Mouse (Mus musculus) adipocyte (in vitro differentiated cells): ENCODE data around the gene Vsig10.
"Not testable (repeated sequence)": the region's sequence is repeated elsewhere in the genome, so short reads cannot be mapped to it uniquely, and the experiment has no call there.

Source experiments
- DNase-seq: peaks from one replicate; pipeline ENCODE4 v3.0.0-alpha.2; 2016; ENCODE audit warnings: low spot score

The Vsig10 gene

GRCm38 (mm10) chr5:117303691-117304579 lies 14.9 kb upstream of the Vsig10 start:
- DNase-seq, result no peak

GRCm38 (mm10) chr5:117304947-117305346 lies 13.9 kb upstream of the Vsig10 start:
- DNase-seq, result peak; percentile 87

- DNase-seq, result no peak
Measured at GRCm38 (mm10) chr5:117305754-117306153, 13.1 kb upstream of the Vsig10 start.

GRCm38 (mm10) chr5:117306826-117307225 lies 12.1 kb upstream of the Vsig10 start:
- no peak for DNase-seq

GRCm38 (mm10) chr5:117307699-117308098 lies 11.2 kb upstream of the Vsig10 start:
- DNase-seq, result peak; percentile 52

- no peak for DNase-seq
Measured at GRCm38 (mm10) chr5:117313420-117313819, 5.5 kb upstream of the Vsig10 start.

GRCm38 (mm10) chr5:117313909-117314308 lies 5.0 kb upstream of the Vsig10 start:
- DNase-seq, result no peak

- DNase-seq, result no peak
Measured at GRCm38 (mm10) chr5:117314587-117315428, 4.1 kb upstream of the Vsig10 start.

- DNase-seq, result no peak
Measured at GRCm38 (mm10) chr5:117323751-117324150, 4.9 kb downstream of the Vsig10 start.

- no peak for DNase-seq
Measured at GRCm38 (mm10) chr5:117326408-117326807, 7.5 kb downstream of the Vsig10 start.

- DNase-seq, result no peak
Measured at GRCm38 (mm10) chr5:117330457-117330856, 11.6 kb downstream of the Vsig10 start.

GRCm38 (mm10) chr5:117337999-117338398 lies 19.1 kb downstream of the Vsig10 start:
- no peak for DNase-seq

- DNase-seq, result no peak
Measured at GRCm38 (mm10) chr5:117338503-117338902, 19.6 kb downstream of the Vsig10 start.

GRCm38 (mm10) chr5:117340081-117340480 lies 21.2 kb downstream of the Vsig10 start:
- DNase-seq, result no peak

- DNase-seq, result no peak
Measured at GRCm38 (mm10) chr5:117341896-117342295, 23.0 kb downstream of the Vsig10 start.

- not testable (repeated sequence) for DNase-seq
Measured at GRCm38 (mm10) chr5:117344496-117344895, 25.6 kb downstream of the Vsig10 start.

GRCm38 (mm10) chr5:117345432-117345976 lies 26.6 kb downstream of the Vsig10 start:
- no peak for DNase-seq

- no peak for DNase-seq
Measured at GRCm38 (mm10) chr5:117346281-117346680, 27.4 kb downstream of the Vsig10 start.

GRCm38 (mm10) chr5:117347011-117347410 lies 28.1 kb downstream of the Vsig10 start:
- DNase-seq, result no peak

GRCm38 (mm10) chr5:117347838-117348237 lies 29.0 kb downstream of the Vsig10 start:
- no peak for DNase-seq

GRCm38 (mm10) chr5:117348279-117348678 lies 29.4 kb downstream of the Vsig10 start:
- no peak for DNase-seq

- no peak for DNase-seq
Measured at GRCm38 (mm10) chr5:117354121-117354520, 35.2 kb downstream of the Vsig10 start.
